Mouse (Mus musculus) midbrain, embryonic 13.5 days (tissue): Measurements from ENCODE around the gene Foxn1. TPM values are rescaled to one million over a fixed set of nuclear protein-coding genes. Genes with fewer than 3 reads are reported as not detected.

Experiments used
- ATAC-seq: fragments of 200-750 bp; cut with Nextera tagmentation; 2 replicates; pipeline ENCODE4 v1.8.0; 2017; ENCODE audit warnings: mild to moderate bottlenecking, moderate TSS enrichment, moderate library complexity
- H3K27ac ChIP-seq: fragments of 300-500 bp; sonication (generic); 2 replicates; pipeline ENCODE4 v1.5.1; 2015; ENCODE audit warnings: inconsistent platforms, mild to moderate bottlenecking, moderate library complexity
- H3K27me3 ChIP-seq: fragments of 300-500 bp; sonication (generic); 2 replicates; pipeline ENCODE4 v1.6.1; 2015; ENCODE audit warnings: mild to moderate bottlenecking, inconsistent platforms
- H3K36me3 ChIP-seq: fragments of 300-500 bp; sonication (generic); 2 replicates; pipeline ENCODE4 v1.6.1; 2015; ENCODE audit warnings: mild to moderate bottlenecking, inconsistent platforms
- H3K4me1 ChIP-seq: fragments of 300-500 bp; sonication (generic); replicated peaks from 2 replicates; pipeline ENCODE4 v1.6.1; 2015; ENCODE audit warnings: inconsistent platforms
- H3K4me2 ChIP-seq: fragments of 300-500 bp; sonication (generic); replicated peaks from 2 replicates; pipeline ENCODE4 v1.6.1; 2015; ENCODE audit warnings: moderate library complexity, mild to moderate bottlenecking, inconsistent platforms
- H3K4me3 ChIP-seq: fragments of 300-500 bp; sonication (generic); replicated peaks from 2 replicates; pipeline ENCODE4 v1.5.1; 2015; ENCODE audit warnings: mild to moderate bottlenecking, inconsistent platforms
- H3K9ac ChIP-seq: fragments of 300-500 bp; sonication (generic); replicated peaks from 2 replicates; pipeline ENCODE4 v1.6.1; 2015; ENCODE audit warnings: mild to moderate bottlenecking, inconsistent platforms
- H3K9me3 ChIP-seq: fragments of 300-500 bp; sonication (generic); 2 replicates; pipeline ENCODE4 v1.6.1; 2016; ENCODE audit warnings: mild to moderate bottlenecking, inconsistent platforms
- WGBS: fragments of 180-500 bp; shearing (Covaris S2); methylation state at CpG from one replicate; pipeline ENCODE4 v1.1.7; 2015; 5-methylcytosine and 5-hydroxymethylcytosine counted together
- polyA plus RNA-seq: library from polyadenylated mRNA; unstranded; fragments of >200 nt; fragmentation: Nextera tagmentation; extraction: Ambion mirVana; gene quantifications from 2 replicates; pipeline ENCODE4 v1.2.1, GENCODE M21; 2015

The Foxn1 gene
- polyA plus RNA-seq, 1 experiment from 2014 or later, result not detected

GRCm38 (mm10) chr11:78420263-78420889, 34.0 kb upstream of the Foxn1 start:
- ATAC-seq, result no peak
- no peak overlapping the region for H3K9ac ChIP-seq
- no peaks in the 10 kb centered on the region for H3K4me1 ChIP-seq
- H3K9me3 ChIP-seq, result no peaks in the 10 kb centered on the region
- no peak overlapping the region for H3K27ac ChIP-seq
- 84% methylated on average over 12 of the region's 12 CpGs for WGBS
- peaks cover 3% of the 10 kb centered on the region; the same call in 1 of the 2 replicates for H3K27me3 ChIP-seq
- no peak overlapping the region for H3K4me2 ChIP-seq
- H3K36me3 ChIP-seq, result no peaks in the 10 kb centered on the region
- H3K4me3 ChIP-seq, result no peak overlapping the region

GRCm38 (mm10) chr11:78416854-78417253, 30.5 kb upstream of the Foxn1 start:
- no peak for ATAC-seq
- H3K4me1 ChIP-seq, result no peaks in the 10 kb centered on the region
- no peak overlapping the region for H3K4me2 ChIP-seq
- WGBS, result 88% methylated on average over 6 of the region's 6 CpGs
- no peaks in the 10 kb centered on the region for H3K36me3 ChIP-seq
- peaks cover 3% of the 10 kb centered on the region; the same call in 1 of the 2 replicates for H3K27me3 ChIP-seq
- no peaks in the 10 kb centered on the region for H3K9me3 ChIP-seq
- no peak overlapping the region for H3K27ac ChIP-seq
- no peak overlapping the region for H3K9ac ChIP-seq
- no peak overlapping the region for H3K4me3 ChIP-seq

GRCm38 (mm10) chr11:78412861-78413260, 26.5 kb upstream of the Foxn1 start:
- no peaks in the 10 kb centered on the region for H3K4me1 ChIP-seq
- ATAC-seq, result no peak
- no peak overlapping the region for H3K27ac ChIP-seq
- H3K4me3 ChIP-seq, result no peak overlapping the region
- H3K9me3 ChIP-seq, result no peaks in the 10 kb centered on the region
- peaks cover 3% of the 10 kb centered on the region; the same call in 1 of the 2 replicates for H3K27me3 ChIP-seq
- WGBS, result 72% methylated on average over 6 of the region's 6 CpGs
- no peak overlapping the region for H3K4me2 ChIP-seq
- H3K36me3 ChIP-seq, result no peaks in the 10 kb centered on the region
- H3K9ac ChIP-seq, result no peak overlapping the region

- no peak overlapping the region for H3K9ac ChIP-seq
- H3K4me1 ChIP-seq, result no peaks in the 10 kb centered on the region
- no peaks in the 10 kb centered on the region for H3K36me3 ChIP-seq
- WGBS, result 81% methylated on average over 6 of the region's 6 CpGs
- no peak overlapping the region for H3K4me3 ChIP-seq
- H3K4me2 ChIP-seq, result no peak overlapping the region
- no peak overlapping the region for H3K27ac ChIP-seq
- peaks cover 3% of the 10 kb centered on the region; the same call in 1 of the 2 replicates for H3K27me3 ChIP-seq
- H3K9me3 ChIP-seq, result no peaks in the 10 kb centered on the region
- no peak for ATAC-seq
Observed at GRCm38 (mm10) chr11:78412324-78412850, 26.0 kb upstream of the Foxn1 start.

GRCm38 (mm10) chr11:78411606-78412323, 25.4 kb upstream of the Foxn1 start:
- Histone ChIP-seq H3K36me3 (no peaks in the 10 kb centered on the region), H3K27ac (no peak overlapping the region), H3K4me1 (no peaks in the 10 kb centered on the region), H3K4me3 (no peak overlapping the region), H3K9me3 (no peaks in the 10 kb centered on the region), H3K27me3 (peaks cover 3% of the 10 kb centered on the region; the same call in 1 of the 2 replicates), H3K4me2 (no peak overlapping the region), H3K9ac (no peak overlapping the region)
- no peak for ATAC-seq
- WGBS, result 82% methylated on average over 11 of the region's 11 CpGs

GRCm38 (mm10) chr11:78408256-78409240, 22.2 kb upstream of the Foxn1 start:
- Histone ChIP-seq H3K36me3 (no peaks in the 10 kb centered on the region), H3K27me3 (no peaks in the 10 kb centered on the region), H3K4me1 (no peaks in the 10 kb centered on the region), H3K9me3 (no peaks in the 10 kb centered on the region), H3K27ac (no peak overlapping the region), H3K4me2 (no peak overlapping the region), H3K4me3 (no peak overlapping the region), H3K9ac (no peak overlapping the region)
- ATAC-seq, result no peak
- 86% methylated on average over 9 of the region's 9 CpGs for WGBS

- Histone ChIP-seq H3K9ac (no peak overlapping the region), H3K4me2 (no peak overlapping the region), H3K27me3 (no peaks in the 10 kb centered on the region), H3K4me1 (peaks cover 5% of the 10 kb centered on the region), H3K4me3 (no peak overlapping the region), H3K27ac (no peak overlapping the region), H3K9me3 (no peaks in the 10 kb centered on the region), H3K36me3 (no peaks in the 10 kb centered on the region)
- ATAC-seq, result no peak
- 81% methylated on average over 6 of the region's 6 CpGs for WGBS
Observed at GRCm38 (mm10) chr11:78402062-78402461, 15.7 kb upstream of the Foxn1 start.

- peaks cover 8% of the 10 kb centered on the region for H3K4me1 ChIP-seq
- H3K4me3 ChIP-seq, result no peak overlapping the region
- H3K9me3 ChIP-seq, result no peaks in the 10 kb centered on the region
- WGBS, result 75% methylated on average over 3 of the region's 3 CpGs
- H3K27me3 ChIP-seq, result no peaks in the 10 kb centered on the region
- ATAC-seq, result no peak
- no peak overlapping the region for H3K4me2 ChIP-seq
- no peak overlapping the region for H3K27ac ChIP-seq
- no peaks in the 10 kb centered on the region for H3K36me3 ChIP-seq
- H3K9ac ChIP-seq, result no peak overlapping the region
Observed at GRCm38 (mm10) chr11:78401469-78401868, 15.1 kb upstream of the Foxn1 start.

- 56% methylated on average over 3 of the region's 3 CpGs for WGBS
- Histone ChIP-seq H3K9ac (no peak overlapping the region), H3K27ac (no peak overlapping the region), H3K4me3 (no peak overlapping the region), H3K9me3 (no peaks in the 10 kb centered on the region), H3K36me3 (no peaks in the 10 kb centered on the region), H3K4me2 (no peak overlapping the region), H3K27me3 (no peaks in the 10 kb centered on the region), H3K4me1 (peaks cover 8% of the 10 kb centered on the region)
- ATAC-seq, result no peak
Observed at GRCm38 (mm10) chr11:78400936-78401335, 14.6 kb upstream of the Foxn1 start.

GRCm38 (mm10) chr11:78399680-78400079, 13.3 kb upstream of the Foxn1 start:
- Histone ChIP-seq H3K9ac (0 out of 2 replicates have a peak overlapping the region, but pooled peaks have one; percentile 11), H3K4me3 (no peak overlapping the region), H3K9me3 (no peaks in the 10 kb centered on the region), H3K4me1 (peaks cover 8% of the 10 kb centered on the region), H3K4me2 (no peak overlapping the region), H3K36me3 (no peaks in the 10 kb centered on the region), H3K27me3 (no peaks in the 10 kb centered on the region), H3K27ac (no peak overlapping the region)
- 16% methylated on average over 8 of the region's 8 CpGs for WGBS
- ATAC-seq, result no peak

- 52% methylated on average over 6 of the region's 6 CpGs for WGBS
- no peak for ATAC-seq
- Histone ChIP-seq H3K36me3 (no peaks in the 10 kb centered on the region), H3K27ac (no peak overlapping the region), H3K9me3 (no peaks in the 10 kb centered on the region), H3K27me3 (no peaks in the 10 kb centered on the region), H3K9ac (no peak overlapping the region; the same call in 1 of the 2 replicates), H3K4me1 (peaks cover 8% of the 10 kb centered on the region), H3K4me3 (no peak overlapping the region), H3K4me2 (no peak overlapping the region)
Observed at GRCm38 (mm10) chr11:78398212-78398611, 11.9 kb upstream of the Foxn1 start.
